Mouse (Mus musculus) lung, postnatal 0 days (tissue): ENCODE measurements around the gene Gm9508. TPM values are rescaled to one million over a fixed set of nuclear protein-coding genes. Genes with fewer than 3 reads are reported as not detected.

ENCODE experiments used
- ATAC-seq: fragments of 200-750 bp; cut with Nextera tagmentation; 2 replicates; pipeline ENCODE4 v1.8.0; 2017; ENCODE audit warnings: moderate library complexity
- DNase-seq: peaks from one replicate; pipeline ENCODE4 v3.0.0-alpha.2; 2016; ENCODE audit warnings: low spot score
- H3K27ac ChIP-seq: fragments of 300-500 bp; sonication (generic); 2 replicates; pipeline ENCODE4 v1.5.1; 2014; ENCODE audit warnings: antibody characterized with exemption, mild to moderate bottlenecking, low read length, mixed read lengths
- H3K27me3 ChIP-seq: fragments of 300-500 bp; sonication (generic); replicated peaks from 2 replicates; pipeline ENCODE4 v1.6.1; 2014; ENCODE audit warnings: low read length, mixed read lengths; ENCODE audit not compliant: insufficient read depth
- H3K36me3 ChIP-seq: fragments of 300-500 bp; sonication (generic); 2 replicates; pipeline ENCODE4 v1.6.1; 2014; ENCODE audit warnings: low read length, mixed read lengths; ENCODE audit not compliant: insufficient read depth
- H3K4me1 ChIP-seq: fragments of 300-500 bp; sonication (generic); 2 replicates; pipeline ENCODE4 v1.6.1; 2014; ENCODE audit warnings: antibody characterized with exemption, low read depth, low read length, mixed read lengths; ENCODE audit not compliant: insufficient read depth
- H3K4me2 ChIP-seq: fragments of 300-500 bp; sonication (generic); replicated peaks from 2 replicates; pipeline ENCODE4 v1.6.1; 2014; ENCODE audit warnings: low read depth, mild to moderate bottlenecking, low read length, moderate library complexity, mixed read lengths
- H3K4me3 ChIP-seq: fragments of 300-500 bp; sonication (generic); 2 replicates; pipeline ENCODE4 v1.5.1; 2014; ENCODE audit warnings: low read depth, low read length
- H3K9ac ChIP-seq: fragments of 300-500 bp; sonication (generic); replicated peaks from 2 replicates; pipeline ENCODE4 v1.6.1; 2014; ENCODE audit warnings: low read depth, mild to moderate bottlenecking
- H3K9me3 ChIP-seq: fragments of 300-500 bp; sonication (generic); 2 replicates; pipeline ENCODE4 v1.6.1; 2016; ENCODE audit warnings: low read length, mixed read lengths
- CTCF ChIP-seq: IDR thresholded peaks from 2 replicates; pipeline ENCODE4 v1.5.1; 2016; ENCODE audit warnings: antibody characterized with exemption, mild to moderate bottlenecking
- EP300 ChIP-seq: IDR thresholded peaks from 2 replicates; pipeline ENCODE4 v1.6.1; 2016; ENCODE audit warnings: antibody characterized with exemption, mild to moderate bottlenecking, control low read depth
- WGBS: fragments of 180-500 bp; shearing (Covaris S2); extraction: QIAGEN DNeasy Blood & Tissue Kit; methylation state at CpG from one replicate; pipeline ENCODE4 v1.1.7; 2014; 5-methylcytosine and 5-hydroxymethylcytosine counted together
- polyA plus RNA-seq: library from polyadenylated mRNA; unstranded; fragments of >200 nt; fragmentation: Nextera tagmentation; extraction: Ambion mirVana; gene quantifications from 2 replicates; pipeline ENCODE4 v1.2.1, GENCODE M21; 2015

The Gm9508 gene
- polyA plus RNA-seq, 1 experiment from 2014 or later: not detected

DNA sequence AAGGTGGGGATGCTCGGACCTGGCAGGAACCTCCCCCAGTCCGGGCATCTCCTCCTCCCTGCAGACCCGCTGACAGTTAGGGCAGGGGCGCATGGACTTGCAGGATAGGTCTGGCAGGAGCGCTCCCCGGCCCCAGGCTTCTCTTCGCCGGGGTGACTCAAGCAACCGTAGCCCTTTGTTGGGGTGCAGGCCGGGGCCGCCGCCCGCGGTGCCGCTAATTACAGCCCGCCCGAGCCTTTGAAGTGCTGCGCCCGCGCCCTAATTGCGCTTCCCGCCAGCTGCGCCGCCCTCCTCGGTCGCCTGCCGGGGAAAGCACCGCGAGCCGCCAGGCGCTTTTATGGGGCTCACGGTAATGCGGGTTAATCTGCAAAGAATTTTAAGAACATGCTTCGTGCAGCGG, 19.5 kb downstream of the Gm9508 start:
- Histone ChIP-seq H3K4me2 (0 out of 2 replicates have a peak overlapping the region, but pooled peaks have one; percentile 25), H3K9me3 (no peaks in the 10 kb centered on the region), H3K36me3 (no peaks in the 10 kb centered on the region), H3K4me3 (no peak overlapping the region), H3K9ac (no peak overlapping the region), H3K27ac (no peak overlapping the region), H3K27me3 (peaks cover 18% of the 10 kb centered on the region), H3K4me1 (no peaks in the 10 kb centered on the region)
- DNase-seq: no peak
- no peak for ATAC-seq
- TF ChIP-seq CTCF (no peak), EP300 (no peak)
- 2% methylated on average over 35 of the region's 35 CpGs for WGBS

DNA sequence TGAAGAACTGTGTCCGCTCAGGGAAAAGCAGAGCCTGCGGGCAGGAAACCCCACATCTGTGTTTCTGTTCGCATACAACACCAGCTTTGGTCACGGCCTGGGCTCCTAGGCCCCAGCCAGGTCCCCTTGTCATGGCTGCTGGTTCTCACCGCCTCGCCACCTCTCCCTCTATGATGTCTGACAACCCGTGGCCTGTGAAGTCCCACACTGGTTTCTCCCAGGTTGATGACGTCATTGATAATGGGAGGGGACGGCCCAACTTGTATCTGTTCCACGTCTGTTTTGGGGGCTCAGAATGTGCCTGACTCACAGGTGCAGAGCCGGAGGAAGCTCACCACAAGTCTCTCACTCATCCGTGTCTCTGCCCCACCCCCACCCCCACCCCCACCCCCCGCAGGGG, 23.3 kb downstream of the Gm9508 start:
- H3K36me3 ChIP-seq: no peaks in the 10 kb centered on the region
- TF ChIP-seq CTCF (no peak), EP300 (no peak)
- no peak overlapping the region for H3K4me3 ChIP-seq
- ATAC-seq: no peak
- H3K9me3 ChIP-seq: no peaks in the 10 kb centered on the region
- no peak overlapping the region for H3K27ac ChIP-seq
- H3K27me3 ChIP-seq: peaks cover 18% of the 10 kb centered on the region
- H3K4me1 ChIP-seq: no peaks in the 10 kb centered on the region
- no peak overlapping the region for H3K9ac ChIP-seq
- no peak overlapping the region for H3K4me2 ChIP-seq
- 50% methylated on average over 13 of the region's 13 CpGs for WGBS
- no peak for DNase-seq

- Histone ChIP-seq H3K4me2 (no peak overlapping the region), H3K4me3 (no peak overlapping the region), H3K27me3 (no peaks in the 10 kb centered on the region), H3K9me3 (no peaks in the 10 kb centered on the region), H3K4me1 (no peaks in the 10 kb centered on the region), H3K9ac (no peak overlapping the region), H3K36me3 (no peaks in the 10 kb centered on the region), H3K27ac (no peak overlapping the region)
- ATAC-seq (no peak), DNase-seq (no peak)
- TF ChIP-seq EP300 (no peak), CTCF (no peak)
- 12% methylated on average over 4 of the region's 4 CpGs for WGBS
Measured at GRCm38 (mm10) chr10:77671519-77671918, 25.5 kb downstream of the Gm9508 start.

GRCm38 (mm10) chr10:77670710-77671109, 26.3 kb downstream of the Gm9508 start:
- Histone ChIP-seq H3K9ac (no peak overlapping the region), H3K9me3 (no peaks in the 10 kb centered on the region), H3K36me3 (no peaks in the 10 kb centered on the region), H3K4me1 (no peaks in the 10 kb centered on the region), H3K27me3 (no peaks in the 10 kb centered on the region), H3K27ac (no peak overlapping the region), H3K4me3 (no peak overlapping the region), H3K4me2 (no peak overlapping the region)
- ATAC-seq (no peak), DNase-seq (no peak)
- 70% methylated on average over 4 of the region's 4 CpGs for WGBS
- no peak for TF ChIP-seq EP300
- no peak for TF ChIP-seq CTCF

- no peaks in the 10 kb centered on the region for H3K36me3 ChIP-seq
- no peak for ATAC-seq
- H3K4me1 ChIP-seq: no peaks in the 10 kb centered on the region
- WGBS: 67% methylated on average over 4 of the region's 4 CpGs
- no peak overlapping the region for H3K9ac ChIP-seq
- DNase-seq: no peak
- H3K4me3 ChIP-seq: no peak overlapping the region
- TF ChIP-seq EP300: no peak
- TF ChIP-seq CTCF: no peak
- H3K27ac ChIP-seq: no peak overlapping the region
- no peaks in the 10 kb centered on the region for H3K9me3 ChIP-seq
- H3K4me2 ChIP-seq: no peak overlapping the region
- no peaks in the 10 kb centered on the region for H3K27me3 ChIP-seq
Measured at GRCm38 (mm10) chr10:77667402-77667801, 29.6 kb downstream of the Gm9508 start.

GRCm38 (mm10) chr10:77666342-77666741, 30.7 kb downstream of the Gm9508 start:
- no peaks in the 10 kb centered on the region for H3K36me3 ChIP-seq
- H3K4me2 ChIP-seq: no peak overlapping the region
- H3K9ac ChIP-seq: no peak overlapping the region
- no peaks in the 10 kb centered on the region for H3K27me3 ChIP-seq
- no peak for DNase-seq
- no peaks in the 10 kb centered on the region for H3K4me1 ChIP-seq
- WGBS: 66% methylated on average over 8 of the region's 8 CpGs
- no peak for TF ChIP-seq CTCF
- TF ChIP-seq EP300: no peak
- no peak overlapping the region for H3K4me3 ChIP-seq
- 0 out of 2 replicates have a peak, but pooled peaks have one; percentile 14 for ATAC-seq
- H3K9me3 ChIP-seq: no peaks in the 10 kb centered on the region
- H3K27ac ChIP-seq: no peak overlapping the region

DNA sequence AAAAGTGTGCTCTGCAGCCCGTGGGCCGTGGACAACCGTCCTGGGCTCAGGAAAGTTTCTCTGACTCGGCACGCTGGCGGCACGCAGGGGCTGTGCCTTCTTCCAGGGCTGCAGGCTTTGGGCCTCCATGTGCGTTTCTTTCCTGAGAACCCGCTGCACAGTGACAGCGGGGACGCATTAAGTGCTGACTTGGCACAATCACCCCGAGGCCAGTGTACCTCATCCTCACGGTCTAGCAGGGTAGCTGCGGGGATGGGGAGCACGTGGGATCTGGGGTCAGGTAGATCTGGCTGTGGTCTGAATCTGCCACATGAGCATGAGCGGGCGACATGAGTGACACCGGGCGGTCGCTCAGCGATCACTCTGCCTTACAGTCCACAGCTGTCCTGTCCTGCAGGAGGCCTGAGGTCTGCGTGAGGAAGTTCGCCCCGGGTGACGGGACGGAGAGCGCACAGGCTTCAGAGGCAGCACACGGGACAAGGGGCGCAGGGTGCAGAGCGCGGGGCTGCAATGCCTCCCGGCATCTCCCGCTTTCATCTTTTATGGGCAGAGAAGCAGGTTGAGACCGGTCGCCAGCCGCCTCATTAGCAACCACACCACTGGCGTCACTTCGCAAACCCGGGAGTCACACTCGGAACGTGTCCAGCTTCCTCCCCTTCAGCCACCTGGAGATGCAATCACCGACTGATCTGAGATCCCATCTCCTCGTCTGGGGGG, 32.9 kb downstream of the Gm9508 start:
- Histone ChIP-seq H3K36me3 (no peaks in the 10 kb centered on the region), H3K4me1 (no peaks in the 10 kb centered on the region), H3K4me3 (no peak overlapping the region), H3K4me2 (no peak overlapping the region), H3K9ac (no peak overlapping the region), H3K9me3 (no peaks in the 10 kb centered on the region), H3K27me3 (no peaks in the 10 kb centered on the region), H3K27ac (no peak overlapping the region)
- ATAC-seq (no peak), DNase-seq (no peak)
- no peak for TF ChIP-seq CTCF
- no peak for TF ChIP-seq EP300
- WGBS: 40% methylated on average over 43 of the region's 43 CpGs
